ENCODE assay signal across 14 mouse cellular contexts in genomic region chr2:137756220-137756619, GRCm38 (mm10).
DNase-seq lines count a peak whose midpoint lies in the region; ATAC-seq and TF ChIP-seq lines count a peak whose summit lies in the region.
"Had no signal": no experiment of that assay in that cellular context is flagged by ENCODE, and none has a peak within 500 bp of the region (broad histone marks: within the 10 kb centered on the region; RNA-seq: fewer than 3 reads in every experiment).

No protein-coding gene starts in this region.

- H3K36me3 ChIP-seq in neural tube, embryonic 15.5 days = no peaks in the 10 kb centered on the region
- H3K36me3 ChIP-seq: midbrain, embryonic 13.5 days had no signal

- peak; percentile 30 for DNase-seq in gastrocnemius, adult 2 months
- DNase-seq in gastrocnemius, postnatal 14 days = no peak
- peak; percentile 5 to 8 for DNase-seq in lung, adult 18-20 months
- no peak for DNase-seq in lung, postnatal 10 days
- peak; percentile 12 for DNase-seq in embryo, embryonic 10.5 days (ENCODE audit: low spot score)
- peak; percentile 7 for DNase-seq in lung, postnatal 36 days
- no peak for DNase-seq in right cerebral cortex, adult 18-20 months
- DNase-seq: cerebellum, adult 2 months; forebrain, postnatal 0 days; heart, adult 18-20 months; layer of hippocampus, adult 9-11 months; thymus, postnatal 36 days had no signal

- H3K4me1 ChIP-seq in neural tube, embryonic 15.5 days = peaks cover 15% of the 10 kb centered on the region; the same call in 1 of the 2 replicates

- intact Hi-C loops in gastrocnemius, adult 2 months (cut with DNase I) = no loop called here
- intact Hi-C loops in gastrocnemius, postnatal 14 days (cut with DNase I; ENCODE audit: low total_unique reads) = no loop called here

- H3K9ac ChIP-seq in neural tube, embryonic 15.5 days (replicated peaks) = no peak overlapping the region
- H3K9ac ChIP-seq: forebrain, postnatal 0 days; midbrain, embryonic 13.5 days had no signal

- no peaks in the 10 kb centered on the region for H3K9me3 ChIP-seq in neural tube, embryonic 15.5 days (replicated peaks)
- H3K9me3 ChIP-seq: midbrain, embryonic 13.5 days had no signal

- ATAC-seq in neural tube, embryonic 15.5 days (ENCODE audit: low FRiP score) = no peak
- ATAC-seq: forebrain, postnatal 0 days had no signal

- no peak for TF ChIP-seq CTCF in gastrocnemius, adult 2 months (IDR thresholded peaks at IDR 0.05)

- peak overlapping the region; percentile 64; the same call in 1 of the 2 replicates for H3K27ac ChIP-seq in gastrocnemius, adult 2 months
- no peak overlapping the region for H3K27ac ChIP-seq in neural tube, embryonic 15.5 days (replicated peaks)
- H3K27ac ChIP-seq: midbrain, embryonic 13.5 days had no signal

- no peaks in the 10 kb centered on the region for H3K27me3 ChIP-seq in neural tube, embryonic 15.5 days (replicated peaks)
- H3K27me3 ChIP-seq: midbrain, embryonic 13.5 days had no signal

- WGBS in neural tube, embryonic 15.5 days = 6% methylated on average over 3 of the region's 3 CpGs

- H3K4me3 ChIP-seq in gastrocnemius, adult 2 months = peak overlapping the region; percentile 58
- H3K4me3 ChIP-seq in neural tube, embryonic 15.5 days (replicated peaks) = no peak overlapping the region
- H3K4me3 ChIP-seq: midbrain, embryonic 13.5 days had no signal

- H3K4me2 ChIP-seq in neural tube, embryonic 15.5 days = no peak overlapping the region
- H3K4me2 ChIP-seq: midbrain, embryonic 13.5 days had no signal

Comparison
In these comparisons a context has a peak if more than half of its experiments do, and no peak if none do; other contexts are left out.
1. DNase-seq: peak in gastrocnemius, adult 2 months (single experiment), lung, adult 18-20 months (2 of 2), embryo, embryonic 10.5 days (single experiment) and lung, postnatal 36 days (single experiment); none in gastrocnemius, postnatal 14 days (single experiment), lung, postnatal 10 days (single experiment) and right cerebral cortex, adult 18-20 months (single experiment).